Mouse (Mus musculus) myocyte (in vitro differentiated cells): ENCODE data around the gene Hbb-bh1.

Experiments
- CEBPB ChIP-seq: IDR thresholded peaks from 2 replicates; pipeline ENCODE4 v1.6.1; 2011; ENCODE audit warnings: mild to moderate bottlenecking, moderate library complexity; ENCODE audit not compliant: poor library complexity, insufficient read depth, severe bottlenecking
- E2F4 ChIP-seq: IDR thresholded peaks from one replicate; pipeline ENCODE4 v1.6.1; 2011; ENCODE audit warnings: mild to moderate bottlenecking, control low read depth, moderate library complexity; ENCODE audit not compliant: insufficient read depth
- MAX ChIP-seq: IDR thresholded peaks from one replicate; pipeline ENCODE4 v1.6.1; 2011; ENCODE audit warnings: low read depth, mild to moderate bottlenecking, control low read depth
- MYOG ChIP-seq, 3 experiments: IDR thresholded peaks; one replicate each; pipeline ENCODE4 v1.6.1; 2011; ENCODE audit warnings: control low read depth in 2 of 3, low read depth in 2 of 3, mild to moderate bottlenecking in 2 of 3; ENCODE audit not compliant: insufficient read length in 2 of 3, control insufficient read depth in 1 of 3, insufficient read depth in 1 of 3
- POLR2A ChIP-seq: IDR thresholded peaks from one replicate; pipeline ENCODE4 v1.6.1; 2011; ENCODE audit warnings: low read depth, mild to moderate bottlenecking, control low read depth, moderate library complexity; ENCODE audit not compliant: insufficient read length
- POLR2AphosphoS2 ChIP-seq: IDR thresholded peaks from one replicate; pipeline ENCODE4 v1.6.1; 2011; ENCODE audit warnings: low read depth, control low read depth; ENCODE audit not compliant: insufficient read length
- SRF ChIP-seq: IDR thresholded peaks from one replicate; pipeline ENCODE4 v1.6.1; 2011; ENCODE audit warnings: low read depth; ENCODE audit not compliant: control insufficient read depth, insufficient read length
- TCF3 ChIP-seq: IDR thresholded peaks from one replicate; pipeline ENCODE4 v1.6.1; 2011; ENCODE audit warnings: low read depth, control low read depth; ENCODE audit not compliant: insufficient read length
- USF1 ChIP-seq: IDR thresholded peaks from one replicate; pipeline ENCODE4 v1.6.1; 2011; ENCODE audit warnings: low read depth, mild to moderate bottlenecking, control low read depth, moderate library complexity

GRCm38 (mm10) chr7:103873064-103873463 lies 30.1 kb upstream of the Hbb-bh1 start:
- TF ChIP-seq POLR2A (no peak), SRF (no peak), MYOG (IDR thresholded peaks at IDR 0.05; ENCODE audit: control insufficient read depth in 1 of 3, insufficient read depth in 1 of 3, insufficient read length in 2 of 3, low read depth in 2 of 3) (no peak), POLR2AphosphoS2 (no peak), TCF3 (no peak), USF1 (no peak), CEBPB (no peak), MAX (no peak), E2F4 (no peak)
